Mouse (Mus musculus) embryo, embryonic 11.5 days (tissue): Measurements from ENCODE around the gene Ltbp4.

ENCODE experiments used
- DNase-seq: peaks from one replicate; pipeline ENCODE4 v3.0.0-alpha.2; 2012; ENCODE audit warnings: low read depth, low spot score

The Ltbp4 gene

GRCm38 (mm10) chr7:27298816-27299215 is 38.7 kb downstream of the Ltbp4 start:
- no peak for DNase-seq

- no peak for DNase-seq
Measured at GRCm38 (mm10) chr7:27298033-27298610, 39.4 kb downstream of the Ltbp4 start.

- no peak for DNase-seq
Measured at GRCm38 (mm10) chr7:27296518-27296917, 41.0 kb downstream of the Ltbp4 start.

- no peak for DNase-seq
Measured at GRCm38 (mm10) chr7:27295956-27296355, 41.5 kb downstream of the Ltbp4 start.

GRCm38 (mm10) chr7:27291795-27292466 is 45.6 kb downstream of the Ltbp4 start:
- DNase-seq = no peak

GRCm38 (mm10) chr7:27290555-27290954 is 46.9 kb downstream of the Ltbp4 start:
- no peak for DNase-seq

- no peak for DNase-seq
Measured at GRCm38 (mm10) chr7:27288732-27289131, 48.8 kb downstream of the Ltbp4 start.

GRCm38 (mm10) chr7:27285698-27286066 is 51.8 kb downstream of the Ltbp4 start:
- DNase-seq = peak; percentile 64

GRCm38 (mm10) chr7:27284865-27285697 is 52.4 kb downstream of the Ltbp4 start:
- peak; percentile 17 for DNase-seq

- DNase-seq = no peak
Measured at GRCm38 (mm10) chr7:27282225-27282624, 55.3 kb downstream of the Ltbp4 start.

GRCm38 (mm10) chr7:27281717-27282116 is 55.8 kb downstream of the Ltbp4 start:
- no peak for DNase-seq

GRCm38 (mm10) chr7:27277191-27277590 is 60.3 kb downstream of the Ltbp4 start:
- DNase-seq = no peak

- DNase-seq = no peak
Measured at GRCm38 (mm10) chr7:27276021-27276420, 61.5 kb downstream of the Ltbp4 start.

- DNase-seq = no peak
Measured at GRCm38 (mm10) chr7:27274916-27275315, 62.6 kb downstream of the Ltbp4 start.

- DNase-seq = no peak
Measured at GRCm38 (mm10) chr7:27273739-27274351, 63.6 kb downstream of the Ltbp4 start.

- DNase-seq = no peak
Measured at GRCm38 (mm10) chr7:27271423-27271822, 66.1 kb downstream of the Ltbp4 start.

GRCm38 (mm10) chr7:27266515-27267128 is 70.9 kb downstream of the Ltbp4 start:
- DNase-seq = no peak

GRCm38 (mm10) chr7:27264761-27265160 is 72.7 kb downstream of the Ltbp4 start:
- DNase-seq = no peak

GRCm38 (mm10) chr7:27261888-27262287 is 75.6 kb downstream of the Ltbp4 start:
- no peak for DNase-seq

GRCm38 (mm10) chr7:27260856-27261255 is 76.6 kb downstream of the Ltbp4 start:
- DNase-seq = no peak

- no peak for DNase-seq
Measured at GRCm38 (mm10) chr7:27259771-27260170, 77.7 kb downstream of the Ltbp4 start.

GRCm38 (mm10) chr7:27259271-27259721 is 78.2 kb downstream of the Ltbp4 start:
- DNase-seq = no peak
